Mouse (Mus musculus) inflammation-experienced regulatory T-cells, adult 6 months (primary cell): ENCODE data around the gene Iqgap3. TPM values are rescaled to one million over a fixed set of nuclear protein-coding genes. Genes with fewer than 3 reads are reported as not detected.

Experiments used
- ATAC-seq: one replicate; pipeline ENCODE4 v1.8.0; 2017
- polyA plus RNA-seq, 3 experiments: library from polyadenylated mRNA; unstranded; fragments of 100-300 nt; shearing (Covaris generic); gene quantifications; one replicate each; pipeline ENCODE4 v1.2.1; 2017

The Iqgap3 gene
- polyA plus RNA-seq, 3 experiments from 2014 or later, result 0.59 to 3.5 (median 0.82) TPM

- no peak for ATAC-seq
Observed at GRCm38 (mm10) chr3:88097666-88098065, 15.9 kb downstream of the Iqgap3 start.

GRCm38 (mm10) chr3:88100251-88100650 lies 18.5 kb downstream of the Iqgap3 start:
- ATAC-seq, result no peak

GRCm38 (mm10) chr3:88101736-88102135 lies 20.0 kb downstream of the Iqgap3 start:
- no peak for ATAC-seq

- ATAC-seq, result no peak
Observed at GRCm38 (mm10) chr3:88102196-88102595, 20.4 kb downstream of the Iqgap3 start.

GRCm38 (mm10) chr3:88102611-88103010 lies 20.8 kb downstream of the Iqgap3 start:
- no peak for ATAC-seq

GRCm38 (mm10) chr3:88106126-88106525 lies 24.4 kb downstream of the Iqgap3 start:
- ATAC-seq, result no peak

- no peak for ATAC-seq
Observed at GRCm38 (mm10) chr3:88109126-88109525, 27.4 kb downstream of the Iqgap3 start.

GRCm38 (mm10) chr3:88114396-88114795 lies 32.6 kb downstream of the Iqgap3 start:
- no peak for ATAC-seq

GRCm38 (mm10) chr3:88120117-88120651 lies 38.4 kb downstream of the Iqgap3 start:
- ATAC-seq, result no peak

GRCm38 (mm10) chr3:88121164-88122131 lies 39.7 kb downstream of the Iqgap3 start:
- ATAC-seq, result no peak

- no peak for ATAC-seq
Observed at GRCm38 (mm10) chr3:88125195-88125594, 43.4 kb downstream of the Iqgap3 start.

- no peak for ATAC-seq
Observed at GRCm38 (mm10) chr3:88126181-88126580, 44.4 kb downstream of the Iqgap3 start.

GRCm38 (mm10) chr3:88127636-88128035 lies 45.9 kb downstream of the Iqgap3 start:
- ATAC-seq, result no peak

- no peak for ATAC-seq
Observed at GRCm38 (mm10) chr3:88128056-88128455, 46.3 kb downstream of the Iqgap3 start.

- ATAC-seq, result no peak
Observed at GRCm38 (mm10) chr3:88129006-88129405, 47.2 kb downstream of the Iqgap3 start.

GRCm38 (mm10) chr3:88131071-88131470 lies 49.3 kb downstream of the Iqgap3 start:
- ATAC-seq, result no peak

- ATAC-seq, result no peak
Observed at GRCm38 (mm10) chr3:88132492-88132891, 50.7 kb downstream of the Iqgap3 start.

GRCm38 (mm10) chr3:88133187-88133771 lies 51.5 kb downstream of the Iqgap3 start:
- ATAC-seq, result no peak

- no peak for ATAC-seq
Observed at GRCm38 (mm10) chr3:88136346-88136745, 54.6 kb downstream of the Iqgap3 start.

GRCm38 (mm10) chr3:88136945-88137494 lies 55.2 kb downstream of the Iqgap3 start:
- ATAC-seq, result no peak

GRCm38 (mm10) chr3:88137821-88138220 lies 56.0 kb downstream of the Iqgap3 start:
- ATAC-seq, result no peak

GRCm38 (mm10) chr3:88138336-88139242 lies 56.8 kb downstream of the Iqgap3 start:
- peak; percentile 60 for ATAC-seq
